Mouse (Mus musculus) heart, postnatal 4 days (tissue): ENCODE measurements around the gene Tmem165. TPM values are rescaled to one million over a fixed set of nuclear protein-coding genes. Genes with fewer than 3 reads are reported as not detected.

Experiments
- DNase-seq: peaks from one replicate; pipeline ENCODE4 v3.0.0; 2021
- total RNA-seq, 2 experiments: library from RNA; stranded (reverse); gene quantifications; 2 replicates each; pipeline ENCODE4 v1.2.3; 2021

Tmem165 gene
- total RNA-seq = 10 to 100 TPM; 49.4 to 50.4 TPM

GRCm38 (mm10) chr5:76183750-76184261, at the start of gene Tmem165:
TSS of gene Tmem165 (plus strand) at chr5:76183880.
- DNase-seq = peak; percentile 95

- peak; percentile 59 for DNase-seq
These were observed 48.0 kb upstream of the Tmem165 start for GRCm38 (mm10) chr5:76135644-76136043.

- DNase-seq = no peak
These were observed 47.4 kb upstream of the Tmem165 start for GRCm38 (mm10) chr5:76136271-76136670.

- DNase-seq = no peak
These were observed 46.1 kb upstream of the Tmem165 start for GRCm38 (mm10) chr5:76137586-76137985.

- no peak for DNase-seq
These were observed 45.6 kb upstream of the Tmem165 start for GRCm38 (mm10) chr5:76138071-76138470.

GRCm38 (mm10) chr5:76138512-76138911, 45.2 kb upstream of the Tmem165 start:
- DNase-seq = no peak

- peak; percentile 51 for DNase-seq
These were observed 44.5 kb upstream of the Tmem165 start for GRCm38 (mm10) chr5:76139171-76139671.

- peak; percentile 98 for DNase-seq
These were observed 43.6 kb upstream of the Tmem165 start, which contains the start of gene Srd5a3 for GRCm38 (mm10) chr5:76139808-76140729. TSS of gene Srd5a3 (plus strand) at chr5:76140271.

- DNase-seq = no peak
These were observed 43.0 kb upstream of the Tmem165 start for GRCm38 (mm10) chr5:76140730-76141066.

- no peak for DNase-seq
These were observed 40.3 kb upstream of the Tmem165 start for GRCm38 (mm10) chr5:76143356-76143755.

GRCm38 (mm10) chr5:76146401-76146800, 37.3 kb upstream of the Tmem165 start:
- no peak for DNase-seq

GRCm38 (mm10) chr5:76149436-76149835, 34.2 kb upstream of the Tmem165 start:
- DNase-seq = no peak

- DNase-seq = no peak
These were observed 30.7 kb upstream of the Tmem165 start for GRCm38 (mm10) chr5:76152956-76153355.

- DNase-seq = no peak
These were observed 30.2 kb upstream of the Tmem165 start for GRCm38 (mm10) chr5:76153430-76153829.

- DNase-seq = peak; percentile 72
These were observed 29.1 kb upstream of the Tmem165 start for GRCm38 (mm10) chr5:76154434-76155165.

GRCm38 (mm10) chr5:76159555-76159954, 24.1 kb upstream of the Tmem165 start:
- DNase-seq = no peak

GRCm38 (mm10) chr5:76160086-76160485, 23.6 kb upstream of the Tmem165 start:
- DNase-seq = no peak

GRCm38 (mm10) chr5:76161491-76161890, 22.2 kb upstream of the Tmem165 start:
- DNase-seq = no peak

GRCm38 (mm10) chr5:76162926-76163325, 20.8 kb upstream of the Tmem165 start:
- DNase-seq = no peak

GRCm38 (mm10) chr5:76163828-76164390, 19.8 kb upstream of the Tmem165 start:
- DNase-seq = no peak

GRCm38 (mm10) chr5:76164827-76165226, 18.9 kb upstream of the Tmem165 start:
- no peak for DNase-seq

- DNase-seq = no peak
These were observed 13.2 kb upstream of the Tmem165 start for GRCm38 (mm10) chr5:76170522-76170921.

GRCm38 (mm10) chr5:76171039-76171438, 12.6 kb upstream of the Tmem165 start:
- no peak for DNase-seq
